ENCODE assay signal across 24 mouse cellular contexts in the genomic region with DNA sequence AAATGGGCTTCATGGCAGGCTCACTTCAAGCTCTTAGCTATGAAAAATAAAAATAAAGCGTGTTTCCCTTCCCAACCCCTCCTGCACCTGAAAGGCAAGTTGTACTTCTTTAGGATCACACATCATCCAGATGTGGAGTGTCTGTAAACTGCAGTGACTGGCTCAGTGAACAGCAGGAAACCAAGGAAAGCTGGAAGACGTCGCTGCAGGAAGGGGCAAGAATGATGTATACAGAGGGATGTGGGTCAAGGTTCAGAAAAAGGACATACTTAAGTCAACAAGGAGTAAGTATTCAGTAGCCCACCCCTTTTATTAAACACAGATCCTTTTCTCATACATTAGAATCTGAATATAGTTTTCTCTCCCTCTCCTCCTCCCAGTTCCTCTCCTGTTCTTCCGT.
DNase-seq lines count a peak whose midpoint lies in the region; ATAC-seq lines count a peak whose summit lies in the region.
"Had no signal": no experiment of that assay in that cellular context is flagged by ENCODE, and none has a peak within 500 bp of the region (broad histone marks: within the 10 kb centered on the region; RNA-seq: fewer than 3 reads in every experiment).

No protein-coding gene starts in this region.

- H3K4me1 ChIP-seq in heart, embryonic 16.5 days (ENCODE audit: control insufficient read depth, insufficient read depth, low read length), result peaks cover 5% of the 10 kb centered on the region; the same call in 1 of the 2 replicates
- no peaks in the 10 kb centered on the region for H3K4me1 ChIP-seq in neural tube, embryonic 11.5 days (ENCODE audit: control insufficient read depth, insufficient read depth, low read length)
- H3K4me1 ChIP-seq: embryonic facial prominence, embryonic 13.5 days; hindbrain, embryonic 15.5 days; limb, embryonic 15.5 days; lung, embryonic 15.5 days had no signal

- H3K27me3 ChIP-seq in heart, embryonic 16.5 days (ENCODE audit: control insufficient read depth, insufficient read depth, low read length), result no peaks in the 10 kb centered on the region
- H3K27me3 ChIP-seq in neural tube, embryonic 11.5 days (ENCODE audit: control insufficient read depth, insufficient read depth, low read length), result no peaks in the 10 kb centered on the region
- H3K27me3 ChIP-seq: embryonic facial prominence, embryonic 13.5 days; forebrain, embryonic 12.5 days; limb, embryonic 15.5 days; lung, embryonic 15.5 days; midbrain, embryonic 15.5 days had no signal

- no peaks in the 10 kb centered on the region for H3K9me3 ChIP-seq in heart, embryonic 16.5 days (replicated peaks; ENCODE audit: control insufficient read depth, low read length)
- no peaks in the 10 kb centered on the region for H3K9me3 ChIP-seq in neural tube, embryonic 11.5 days (ENCODE audit: control insufficient read depth, low read length)
- H3K9me3 ChIP-seq: embryonic facial prominence, embryonic 13.5 days; forebrain, embryonic 12.5 days; hindbrain, embryonic 15.5 days; limb, embryonic 15.5 days; lung, embryonic 15.5 days; midbrain, embryonic 15.5 days had no signal

- no peak overlapping the region for H3K9ac ChIP-seq in heart, embryonic 16.5 days (ENCODE audit: low read length)
- H3K9ac ChIP-seq in neural tube, embryonic 11.5 days (ENCODE audit: low read length), result no peak overlapping the region
- H3K9ac ChIP-seq: embryonic facial prominence, embryonic 13.5 days; forebrain, embryonic 12.5 days; hindbrain, embryonic 15.5 days; limb, embryonic 15.5 days; liver, embryonic 14.5 days; lung, embryonic 15.5 days; midbrain, embryonic 15.5 days had no signal

- WGBS in heart, embryonic 16.5 days, result 56% methylated on average over 4 of the region's 4 CpGs
- 54% methylated on average over 4 of the region's 4 CpGs for WGBS in neural tube, embryonic 11.5 days

- H3K4me2 ChIP-seq in heart, embryonic 16.5 days (ENCODE audit: low read depth, low read length), result peak overlapping the region; percentile 4; the same call in 1 of the 2 replicates
- no peak overlapping the region for H3K4me2 ChIP-seq in neural tube, embryonic 11.5 days (ENCODE audit: low read depth)
- H3K4me2 ChIP-seq: embryonic facial prominence, embryonic 13.5 days; forebrain, embryonic 12.5 days; hindbrain, embryonic 15.5 days; limb, embryonic 15.5 days; lung, embryonic 15.5 days; midbrain, embryonic 15.5 days had no signal

- no peaks in the 10 kb centered on the region for H3K36me3 ChIP-seq in heart, embryonic 16.5 days (ENCODE audit: control insufficient read depth, insufficient read depth)
- H3K36me3 ChIP-seq in neural tube, embryonic 11.5 days (ENCODE audit: control insufficient read depth, insufficient read depth, low read length), result no peaks in the 10 kb centered on the region
- H3K36me3 ChIP-seq: embryonic facial prominence, embryonic 13.5 days; forebrain, embryonic 12.5 days; hindbrain, embryonic 15.5 days; limb, embryonic 15.5 days; lung, embryonic 15.5 days; midbrain, embryonic 15.5 days had no signal

- DNase-seq in heart, adult 8-10 months (ENCODE audit: low spot score), result no peak
- DNase-seq in neural tube, embryonic 11.5 days (ENCODE audit: low spot score), result peak; percentile 45
- no peak for DNase-seq in neural tube, embryonic 10.5 days (ENCODE audit: extremely low spot score, low spot score)
- peak; percentile 2 for DNase-seq in embryo, embryonic 9.5 days (ENCODE audit: extremely low spot score)
- no peak for DNase-seq in adrenal gland, adult 2 months
- no peak for DNase-seq in thymus, postnatal 10 days (ENCODE audit: low spot score in 2 of 2)
- DNase-seq: adrenal gland, adult 8-10 months; cerebellum, adult 18-20 months; cerebellum, postnatal 25 days; gastrocnemius, postnatal 36 days; kidney, adult 11 months; kidney, postnatal 14 days; left cerebral cortex, postnatal 4 days; lung, postnatal 4 days; thymus, postnatal 25 days had no signal

- H3K27ac ChIP-seq in heart, embryonic 16.5 days (ENCODE audit: low read length), result no peak overlapping the region
- no peak overlapping the region for H3K27ac ChIP-seq in neural tube, embryonic 11.5 days (ENCODE audit: low read depth, low read length)
- H3K27ac ChIP-seq: embryonic facial prominence, embryonic 13.5 days; forebrain, embryonic 12.5 days; hindbrain, embryonic 15.5 days; limb, embryonic 15.5 days; liver, embryonic 14.5 days; lung, embryonic 15.5 days; midbrain, embryonic 15.5 days had no signal

- no peak for ATAC-seq in heart, embryonic 16.5 days (replicated peaks; ENCODE audit: extremely low read depth, insufficient read depth, low FRiP score)
- ATAC-seq in neural tube, embryonic 11.5 days (ENCODE audit: insufficient read depth, low FRiP score, low TSS enrichment), result no peak
- ATAC-seq: midbrain, embryonic 15.5 days had no signal

- H3K4me3 ChIP-seq in heart, embryonic 16.5 days (ENCODE audit: low read length), result no peak overlapping the region
- H3K4me3 ChIP-seq in neural tube, embryonic 11.5 days (ENCODE audit: low read depth, low read length), result no peak overlapping the region
- H3K4me3 ChIP-seq: embryonic facial prominence, embryonic 13.5 days; erythroblast, embryonic 14.5 days; forebrain, embryonic 12.5 days; hindbrain, embryonic 15.5 days; limb, embryonic 15.5 days; lung, embryonic 15.5 days; midbrain, embryonic 15.5 days had no signal

Comparison
In these comparisons a context has a peak if more than half of its experiments do, and no peak if none do; other contexts are left out.
1. DNase-seq: peak in neural tube, embryonic 11.5 days (single experiment) and embryo, embryonic 9.5 days (single experiment); none in heart, adult 8-10 months (single experiment), neural tube, embryonic 10.5 days (single experiment), adrenal gland, adult 2 months (single experiment) and thymus, postnatal 10 days (0 of 2).